Mouse (Mus musculus): ENCODE data around the gene Uqcc1. TPM values are rescaled to one million over a fixed set of nuclear protein-coding genes. Genes with fewer than 3 reads are reported as not detected.

Gene Uqcc1
- total and polyA plus RNA-seq, 3 experiments: 4.2 to 35.8 (median 29.9) TPM

- Histone ChIP-seq H3K36me3 (replicated peaks) (peaks cover 43% of the 10 kb centered on the region), H3K27me3 (ENCODE audit: insufficient read depth, low read length) (peaks cover 22% of the 10 kb centered on the region), H3K9me3 (replicated peaks) (no peaks in the 10 kb centered on the region), H3K4me3 (ENCODE audit: low read depth, low read length) (no peak overlapping the region), H3K4me1 (ENCODE audit: insufficient read depth, low read depth, low read length) (peaks cover 41% of the 10 kb centered on the region)
- DNase-seq (ENCODE audit: low spot score): no peak
- TF ChIP-seq POLR2AphosphoS5 (IDR thresholded peaks at IDR 0.05; ENCODE audit: insufficient replicate concordance, low read depth, low read length) (no peak), CTCF (IDR thresholded peaks at IDR 0.05; ENCODE audit: low read depth, low read length) (no peak), GATA1 (IDR thresholded peaks at IDR 0.05; ENCODE audit: borderline replicate concordance, low read length) (no peak), TAL1 (conservative IDR thresholded peaks at IDR 0.05; ENCODE audit: low read depth, low read length) (no peak), GATA2 (IDR thresholded peaks at IDR 0.05; ENCODE audit: borderline replicate concordance, low read depth, low read length) (no peak)
- no peak for ATAC-seq (ENCODE audit: extremely low read depth, insufficient number of reproducible peaks, low FRiP score, poor library complexity, severe bottlenecking)
These were observed 113.9 kb downstream of the Uqcc1 start for GRCm38 (mm10) chr2:155816179-155816578.

GRCm38 (mm10) chr2:155814829-155815228 is 115.3 kb downstream of the Uqcc1 start:
- ATAC-seq (ENCODE audit: extremely low read depth, insufficient number of reproducible peaks, low FRiP score, poor library complexity, severe bottlenecking) (no peak), DNase-seq (ENCODE audit: low spot score) (no peak)
- peaks cover 29% of the 10 kb centered on the region for H3K4me1 ChIP-seq (ENCODE audit: insufficient read depth, low read depth, low read length)
- no peaks in the 10 kb centered on the region for H3K9me3 ChIP-seq (replicated peaks)
- H3K4me3 ChIP-seq (ENCODE audit: low read depth, low read length): no peak overlapping the region
- peaks cover 30% of the 10 kb centered on the region for H3K36me3 ChIP-seq (replicated peaks)
- peaks cover 35% of the 10 kb centered on the region for H3K27me3 ChIP-seq (ENCODE audit: insufficient read depth, low read length)
- no peak for TF ChIP-seq POLR2AphosphoS5 (IDR thresholded peaks at IDR 0.05; ENCODE audit: insufficient replicate concordance, low read depth, low read length)

GRCm38 (mm10) chr2:155812637-155813036 is 117.5 kb downstream of the Uqcc1 start:
- no peak for TF ChIP-seq POLR2AphosphoS5 (IDR thresholded peaks at IDR 0.05; ENCODE audit: insufficient replicate concordance, low read depth, low read length)
- TF ChIP-seq TAL1 (conservative IDR thresholded peaks at IDR 0.05; ENCODE audit: low read depth, low read length): no peak
- H3K36me3 ChIP-seq (replicated peaks): peaks cover 18% of the 10 kb centered on the region
- ATAC-seq (ENCODE audit: extremely low read depth, insufficient number of reproducible peaks, low FRiP score, poor library complexity, severe bottlenecking) (no peak), DNase-seq (ENCODE audit: low spot score) (no peak)
- H3K27me3 ChIP-seq (ENCODE audit: insufficient read depth, low read length): peaks cover 46% of the 10 kb centered on the region
- no peak overlapping the region for H3K4me3 ChIP-seq (ENCODE audit: low read depth, low read length)
- H3K9me3 ChIP-seq (replicated peaks): no peaks in the 10 kb centered on the region
- H3K4me1 ChIP-seq (ENCODE audit: insufficient read depth, low read depth, low read length): peaks cover 9% of the 10 kb centered on the region

GRCm38 (mm10) chr2:155811821-155812396 is 118.2 kb downstream of the Uqcc1 start:
- ATAC-seq (ENCODE audit: extremely low read depth, insufficient number of reproducible peaks, low FRiP score, poor library complexity, severe bottlenecking): no peak
- peak; percentile 79 for DNase-seq (ENCODE audit: low spot score)
- TF ChIP-seq CTCF (IDR thresholded peaks at IDR 0.05; ENCODE audit: low read depth, low read length) (peak; percentile 97), GATA1 (IDR thresholded peaks at IDR 0.05; ENCODE audit: borderline replicate concordance, low read length) (no peak), TAL1 (conservative IDR thresholded peaks at IDR 0.05; ENCODE audit: low read depth, low read length) (no peak)
- H3K4me3 ChIP-seq (ENCODE audit: low read depth, low read length): no peak overlapping the region
- peaks cover 51% of the 10 kb centered on the region for H3K27me3 ChIP-seq (ENCODE audit: insufficient read depth, low read length)
- H3K4me1 ChIP-seq (ENCODE audit: insufficient read depth, low read depth, low read length): peaks cover 3% of the 10 kb centered on the region; the same call in 1 of the 2 replicates
- H3K9me3 ChIP-seq (replicated peaks): no peaks in the 10 kb centered on the region
- H3K36me3 ChIP-seq (replicated peaks): peaks cover 10% of the 10 kb centered on the region

GRCm38 (mm10) chr2:155809620-155810019 is 120.5 kb downstream of the Uqcc1 start:
- Histone ChIP-seq H3K9me3 (replicated peaks) (no peaks in the 10 kb centered on the region), H3K4me3 (ENCODE audit: low read depth, low read length) (no peak overlapping the region), H3K36me3 (replicated peaks) (no peaks in the 10 kb centered on the region), H3K4me1 (ENCODE audit: insufficient read depth, low read depth, low read length) (no peaks in the 10 kb centered on the region; the same call in 1 of the 2 replicates), H3K27me3 (ENCODE audit: insufficient read depth, low read length) (peaks cover 62% of the 10 kb centered on the region)
- ATAC-seq (ENCODE audit: extremely low read depth, insufficient number of reproducible peaks, low FRiP score, poor library complexity, severe bottlenecking) (no peak), DNase-seq (ENCODE audit: low spot score) (no peak)
- TF ChIP-seq CTCF (IDR thresholded peaks at IDR 0.05; ENCODE audit: low read depth, low read length): no peak
- no peak for TF ChIP-seq POLR2AphosphoS5 (IDR thresholded peaks at IDR 0.05; ENCODE audit: insufficient replicate concordance, low read depth, low read length)
- no peak for TF ChIP-seq GATA2 (IDR thresholded peaks at IDR 0.05; ENCODE audit: borderline replicate concordance, low read depth, low read length)
- no peak for TF ChIP-seq GATA1 (IDR thresholded peaks at IDR 0.05; ENCODE audit: borderline replicate concordance, low read length)
- TF ChIP-seq TAL1 (conservative IDR thresholded peaks at IDR 0.05; ENCODE audit: low read depth, low read length): no peak

- H3K4me3 ChIP-seq (ENCODE audit: low read depth, low read length): no peak overlapping the region
- no peaks in the 10 kb centered on the region for H3K36me3 ChIP-seq (replicated peaks)
- DNase-seq (ENCODE audit: low spot score) (no peak), ATAC-seq (ENCODE audit: extremely low read depth, insufficient number of reproducible peaks, low FRiP score, poor library complexity, severe bottlenecking) (no peak)
- no peaks in the 10 kb centered on the region for H3K9me3 ChIP-seq (replicated peaks)
- H3K27me3 ChIP-seq (ENCODE audit: insufficient read depth, low read length): peaks cover 57% of the 10 kb centered on the region
- no peak for TF ChIP-seq POLR2AphosphoS5 (IDR thresholded peaks at IDR 0.05; ENCODE audit: insufficient replicate concordance, low read depth, low read length)
- H3K4me1 ChIP-seq (ENCODE audit: insufficient read depth, low read depth, low read length): no peaks in the 10 kb centered on the region; the same call in 1 of the 2 replicates
These were observed 122.7 kb downstream of the Uqcc1 start for GRCm38 (mm10) chr2:155807408-155807807.

GRCm38 (mm10) chr2:155806548-155806947 is 123.6 kb downstream of the Uqcc1 start:
- Histone ChIP-seq H3K4me3 (ENCODE audit: low read depth, low read length) (no peak overlapping the region), H3K4me1 (ENCODE audit: insufficient read depth, low read depth, low read length) (no peaks in the 10 kb centered on the region; the same call in 1 of the 2 replicates), H3K27me3 (ENCODE audit: insufficient read depth, low read length) (peaks cover 59% of the 10 kb centered on the region), H3K9me3 (replicated peaks) (no peaks in the 10 kb centered on the region), H3K36me3 (replicated peaks) (no peaks in the 10 kb centered on the region)
- TF ChIP-seq GATA2 (IDR thresholded peaks at IDR 0.05; ENCODE audit: borderline replicate concordance, low read depth, low read length) (no peak), CTCF (IDR thresholded peaks at IDR 0.05; ENCODE audit: low read depth, low read length) (no peak), TAL1 (conservative IDR thresholded peaks at IDR 0.05; ENCODE audit: low read depth, low read length) (no peak), POLR2AphosphoS5 (IDR thresholded peaks at IDR 0.05; ENCODE audit: insufficient replicate concordance, low read depth, low read length) (no peak), GATA1 (IDR thresholded peaks at IDR 0.05; ENCODE audit: borderline replicate concordance, low read length) (no peak)
- DNase-seq (ENCODE audit: low spot score) (no peak), ATAC-seq (ENCODE audit: extremely low read depth, insufficient number of reproducible peaks, low FRiP score, poor library complexity, severe bottlenecking) (no peak)

All from G1E (cell line).